Mouse (Mus musculus) neural tube, embryonic 14.5 days (tissue): ENCODE results near the gene Cd5. TPM values are rescaled to one million over a fixed set of nuclear protein-coding genes. Genes with fewer than 3 reads are reported as not detected.

Experiments used
- ATAC-seq: fragments of 200-750 bp; cut with Nextera tagmentation; 2 replicates; pipeline ENCODE4 v1.8.0; 2017; ENCODE audit warnings: low read depth, mild to moderate bottlenecking, moderate TSS enrichment, moderate library complexity
- H3K27ac ChIP-seq: fragments of 300-500 bp; sonication (generic); 2 replicates; pipeline ENCODE4 v1.5.1; 2014; ENCODE audit warnings: low read depth, mild to moderate bottlenecking, control low read depth, low read length, moderate library complexity, mixed read lengths
- H3K27me3 ChIP-seq: fragments of 300-500 bp; sonication (generic); 2 replicates; pipeline ENCODE4 v1.6.1; 2014; ENCODE audit warnings: low read length; ENCODE audit not compliant: control insufficient read depth, insufficient read depth
- H3K36me3 ChIP-seq: fragments of 300-500 bp; sonication (generic); 2 replicates; pipeline ENCODE4 v1.6.1; 2014; ENCODE audit warnings: low read length, mixed read lengths; ENCODE audit not compliant: control insufficient read depth, insufficient read depth
- H3K4me1 ChIP-seq: fragments of 300-500 bp; sonication (generic); 2 replicates; pipeline ENCODE4 v1.6.1; 2014; ENCODE audit warnings: low read length; ENCODE audit not compliant: control insufficient read depth, insufficient read depth
- H3K4me2 ChIP-seq: fragments of 300-500 bp; sonication (generic); 2 replicates; pipeline ENCODE4 v1.6.1; 2014; ENCODE audit warnings: mild to moderate bottlenecking, low read depth, low read length, control low read depth
- H3K4me3 ChIP-seq: fragments of 300-500 bp; sonication (generic); 2 replicates; pipeline ENCODE4 v1.5.1; 2014; ENCODE audit warnings: low read depth, low read length, control low read depth, mixed read lengths
- H3K9ac ChIP-seq: fragments of 300-500 bp; sonication (generic); replicated peaks from 2 replicates; pipeline ENCODE4 v1.6.1; 2014; ENCODE audit warnings: low read depth, mild to moderate bottlenecking, control low read depth, low read length, mixed read lengths
- H3K9me3 ChIP-seq: fragments of 300-500 bp; sonication (generic); 2 replicates; pipeline ENCODE4 v1.6.1; 2016; ENCODE audit warnings: low read length; ENCODE audit not compliant: control insufficient read depth
- WGBS: fragments of 180-500 bp; shearing (Covaris S2); extraction: QIAGEN DNeasy Blood & Tissue Kit; methylation state at CpG from one replicate; pipeline ENCODE4 v1.1.7; 2014; 5-methylcytosine and 5-hydroxymethylcytosine counted together
- polyA plus RNA-seq: library from polyadenylated mRNA; unstranded; fragments of >200 nt; fragmentation: Nextera tagmentation; extraction: Ambion mirVana; gene quantifications from 2 replicates; pipeline ENCODE4 v1.2.1, GENCODE M21; 2014

Gene Cd5
- polyA plus RNA-seq, 1 experiment from 2014 or later = 0.44 TPM

DNA sequence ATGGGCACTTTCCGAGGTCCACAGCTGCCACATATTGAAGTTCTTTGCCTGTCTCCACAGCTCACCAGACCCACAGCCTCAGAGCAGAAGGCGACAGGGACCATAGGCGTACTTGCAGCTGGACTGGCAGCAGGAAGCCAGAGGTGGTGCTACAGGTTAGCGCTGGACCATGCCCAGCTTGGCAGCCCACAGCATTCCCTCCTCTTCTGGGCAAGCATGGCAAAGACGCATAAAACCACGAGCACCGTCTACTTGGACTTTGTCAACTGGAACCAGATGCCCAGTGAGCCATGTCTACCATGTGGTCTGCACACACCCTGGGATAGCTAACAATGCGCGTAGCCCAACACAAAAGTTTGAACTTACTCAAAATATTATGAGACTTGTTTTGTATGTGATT lies 53.7 kb downstream of the Cd5 start:
- ATAC-seq = no peak
- H3K27me3 ChIP-seq = no peaks in the 10 kb centered on the region
- peaks cover 13% of the 10 kb centered on the region for H3K4me1 ChIP-seq
- no peak overlapping the region for H3K4me2 ChIP-seq
- no peak overlapping the region for H3K9ac ChIP-seq
- 91% methylated on average over 9 of the region's 9 CpGs for WGBS
- no peaks in the 10 kb centered on the region for H3K9me3 ChIP-seq
- no peak overlapping the region for H3K27ac ChIP-seq
- H3K36me3 ChIP-seq = no peaks in the 10 kb centered on the region
- H3K4me3 ChIP-seq = no peak overlapping the region

DNA sequence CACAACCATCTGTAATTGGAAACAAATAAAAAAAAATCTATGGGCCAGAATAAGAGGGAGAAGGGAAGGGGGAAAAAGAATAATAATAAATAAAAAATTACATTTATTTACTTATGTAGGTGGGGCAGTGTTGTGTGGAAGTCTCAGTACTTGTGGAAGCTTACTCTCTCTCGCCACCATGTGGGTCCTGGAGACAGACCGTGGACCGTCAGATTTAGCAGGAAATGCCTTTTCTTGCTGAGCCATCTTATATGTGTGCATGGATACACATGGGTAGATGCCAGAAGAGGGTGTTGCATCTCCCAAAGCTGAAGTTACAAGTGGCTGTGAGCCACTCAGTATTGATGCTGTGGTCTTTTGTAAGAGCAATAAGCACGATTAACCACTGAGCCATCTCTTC lies 57.2 kb downstream of the Cd5 start:
- no peak overlapping the region for H3K27ac ChIP-seq
- no peak overlapping the region for H3K4me2 ChIP-seq
- no peak for ATAC-seq
- no peaks in the 10 kb centered on the region for H3K27me3 ChIP-seq
- WGBS = 70% methylated on average over 4 of the region's 4 CpGs
- H3K9ac ChIP-seq = no peak overlapping the region
- no peaks in the 10 kb centered on the region for H3K4me1 ChIP-seq
- no peaks in the 10 kb centered on the region for H3K36me3 ChIP-seq
- no peak overlapping the region for H3K4me3 ChIP-seq
- no peaks in the 10 kb centered on the region for H3K9me3 ChIP-seq

DNA sequence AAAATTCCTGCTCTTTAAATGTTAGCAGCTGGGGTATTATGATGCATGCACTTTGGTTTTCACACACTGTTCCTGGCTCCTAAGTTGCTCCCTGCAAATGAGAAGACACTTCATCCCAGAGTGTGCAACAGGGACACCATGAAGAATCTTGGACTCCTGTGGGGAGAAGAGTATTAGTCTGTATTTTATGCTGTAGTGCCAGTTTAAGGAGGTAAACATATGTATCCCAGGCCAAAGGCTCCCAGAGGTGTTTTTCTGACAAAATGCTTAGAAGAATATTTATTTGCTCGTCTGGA lies 60.1 kb downstream of the Cd5 start:
- Histone ChIP-seq H3K4me1 (no peaks in the 10 kb centered on the region), H3K4me2 (no peak overlapping the region), H3K27ac (no peak overlapping the region), H3K36me3 (no peaks in the 10 kb centered on the region), H3K4me3 (no peak overlapping the region), H3K27me3 (no peaks in the 10 kb centered on the region), H3K9ac (no peak overlapping the region), H3K9me3 (no peaks in the 10 kb centered on the region)
- 58% methylated on average over 1 of the region's 1 CpGs for WGBS
- peak; percentile 41; the same call in 1 of the 2 replicates for ATAC-seq

DNA sequence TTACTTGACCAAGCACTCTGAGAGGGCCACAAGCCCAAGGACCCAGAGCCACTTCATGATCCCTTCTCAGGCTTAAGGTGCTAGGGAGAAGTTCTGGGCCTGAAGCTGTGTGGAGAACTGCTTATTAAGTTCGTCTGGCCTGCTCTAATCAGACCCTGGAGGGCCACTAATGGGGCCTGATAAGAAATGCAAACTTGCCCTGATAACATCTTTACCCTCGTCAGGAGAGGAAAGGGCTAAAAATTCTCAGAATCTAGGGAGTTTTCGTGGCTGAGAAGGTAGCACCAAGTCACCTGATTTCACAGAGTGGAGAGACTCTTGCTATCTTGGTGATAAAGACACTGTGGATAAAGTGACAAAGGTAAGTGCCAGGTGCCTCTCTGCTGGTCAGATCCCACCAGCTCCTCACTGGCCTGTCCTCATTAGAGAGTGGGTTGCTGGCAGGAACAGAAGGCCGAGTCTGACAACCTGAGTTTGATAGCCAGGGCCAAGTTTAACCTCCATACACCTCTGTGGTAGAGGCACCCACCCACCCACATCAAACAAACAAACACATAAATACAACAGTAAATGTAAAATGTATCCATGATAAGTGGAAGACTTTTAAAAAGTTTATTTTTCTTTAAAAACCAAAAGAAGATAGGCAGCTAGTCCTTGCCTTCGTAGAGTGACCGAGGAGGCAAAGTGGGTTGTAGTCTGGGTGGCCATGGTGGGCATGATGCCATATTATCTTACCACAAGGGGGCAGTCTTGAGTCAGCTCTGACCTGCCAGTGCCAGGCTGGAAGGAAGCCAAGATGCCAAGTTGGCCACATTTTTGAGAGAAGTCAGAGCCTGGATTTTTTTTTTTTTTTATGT lies 60.7 kb downstream of the Cd5 start, which contains the start of gene Pga5:
Gene Pga5 (minus strand): TSS at position 157 of the 857 bp plus-strand sequence.
- no peaks in the 10 kb centered on the region for H3K4me1 ChIP-seq
- WGBS = 51% methylated on average over 6 of the region's 6 CpGs
- no peak within 1 kb of the TSS for H3K27ac ChIP-seq
- ATAC-seq = peak; percentile 72; the same call in 1 of the 2 replicates
- H3K4me2 ChIP-seq = no peak within 1 kb of the TSS
- no peaks in the 10 kb centered on the region for H3K36me3 ChIP-seq
- H3K27me3 ChIP-seq = no peaks in the 10 kb centered on the region
- no peak within 1 kb of the TSS for H3K9ac ChIP-seq
- no peaks in the 10 kb centered on the region for H3K9me3 ChIP-seq
- H3K4me3 ChIP-seq = no peak within 1 kb of the TSS

DNA sequence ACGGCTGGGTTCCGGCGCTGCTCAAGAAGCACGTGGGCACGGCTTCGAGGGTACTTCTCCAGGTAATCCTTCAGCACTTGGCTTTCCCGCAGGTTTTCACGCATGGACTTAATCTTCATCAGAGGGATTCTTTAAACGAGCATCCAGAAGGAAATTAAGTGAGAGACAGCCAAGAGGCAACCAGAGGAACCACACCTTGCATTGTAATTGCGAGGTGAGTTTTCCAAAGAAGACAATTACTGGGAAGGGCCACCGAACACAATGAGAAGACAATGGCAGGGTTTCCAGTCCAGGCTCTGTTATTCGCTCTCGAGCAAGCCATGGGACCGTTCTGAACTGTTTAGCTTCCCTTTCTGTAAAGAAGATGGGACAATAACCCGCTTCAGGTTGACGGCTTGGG lies 62.1 kb downstream of the Cd5 start:
- Histone ChIP-seq H3K36me3 (no peaks in the 10 kb centered on the region), H3K4me3 (no peak overlapping the region), H3K27ac (no peak overlapping the region), H3K27me3 (no peaks in the 10 kb centered on the region), H3K4me1 (no peaks in the 10 kb centered on the region), H3K4me2 (no peak overlapping the region), H3K9me3 (no peaks in the 10 kb centered on the region), H3K9ac (no peak overlapping the region)
- WGBS = 84% methylated on average over 16 of the region's 16 CpGs
- no peak for ATAC-seq

DNA sequence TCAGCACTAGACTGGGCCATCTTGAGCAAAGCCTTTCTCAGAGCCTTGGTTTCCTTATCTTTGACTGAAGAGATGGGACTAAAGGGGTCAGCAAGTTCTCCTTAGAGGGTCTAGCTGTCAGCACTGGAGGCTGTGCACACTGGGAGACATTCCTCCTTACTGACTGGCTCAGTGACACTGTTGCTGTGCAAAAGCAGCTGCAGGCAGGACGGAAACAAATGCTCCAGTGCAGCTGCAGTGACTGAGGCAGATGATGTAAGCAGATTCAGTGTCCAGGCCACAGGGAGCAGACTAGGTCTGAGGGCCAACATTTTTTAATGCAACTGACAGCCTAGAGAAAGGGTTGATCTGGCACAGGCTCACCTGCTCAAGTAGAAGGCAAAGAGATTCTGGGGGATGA lies 65.5 kb downstream of the Cd5 start:
- H3K36me3 ChIP-seq = no peaks in the 10 kb centered on the region
- no peak overlapping the region for H3K4me3 ChIP-seq
- no peaks in the 10 kb centered on the region for H3K4me1 ChIP-seq
- H3K27ac ChIP-seq = no peak overlapping the region
- WGBS = 52% methylated on average over 1 of the region's 1 CpGs
- H3K9ac ChIP-seq = no peak overlapping the region
- H3K9me3 ChIP-seq = no peaks in the 10 kb centered on the region
- no peaks in the 10 kb centered on the region for H3K27me3 ChIP-seq
- no peak for ATAC-seq
- H3K4me2 ChIP-seq = no peak overlapping the region

DNA sequence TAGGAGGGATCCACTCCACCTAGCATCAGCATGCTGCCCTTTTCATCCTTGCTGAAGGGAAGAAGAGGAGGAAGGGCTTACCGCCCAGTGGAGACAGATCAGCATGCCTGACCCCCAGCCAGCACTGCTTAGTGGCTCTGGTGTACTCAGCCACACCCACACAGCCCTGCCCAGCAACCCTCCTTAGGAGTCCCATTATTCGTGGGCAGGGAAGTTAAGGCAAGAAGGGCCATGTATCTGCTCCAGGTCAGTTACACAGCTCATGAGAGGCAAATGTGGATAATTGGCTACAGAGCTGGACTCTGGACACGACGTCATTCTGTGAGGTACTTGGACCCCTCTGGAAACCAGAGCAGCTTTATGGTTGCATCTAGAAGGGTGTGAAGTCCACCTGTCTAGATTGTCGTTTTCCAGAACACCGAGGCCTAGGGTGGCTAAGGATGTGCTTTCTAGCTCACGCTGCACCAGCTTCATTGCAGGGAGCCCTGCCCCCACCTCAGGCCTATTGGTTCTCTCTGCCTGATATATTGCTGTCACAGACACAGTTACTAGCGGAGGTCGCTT lies 66.9 kb downstream of the Cd5 start:
- H3K27ac ChIP-seq = no peak overlapping the region
- no peak overlapping the region for H3K9ac ChIP-seq
- H3K9me3 ChIP-seq = no peaks in the 10 kb centered on the region
- no peaks in the 10 kb centered on the region for H3K4me1 ChIP-seq
- no peaks in the 10 kb centered on the region for H3K27me3 ChIP-seq
- H3K36me3 ChIP-seq = no peaks in the 10 kb centered on the region
- H3K4me3 ChIP-seq = no peak overlapping the region
- no peak for ATAC-seq
- H3K4me2 ChIP-seq = no peak overlapping the region
- WGBS = 40% methylated on average over 9 of the region's 9 CpGs

DNA sequence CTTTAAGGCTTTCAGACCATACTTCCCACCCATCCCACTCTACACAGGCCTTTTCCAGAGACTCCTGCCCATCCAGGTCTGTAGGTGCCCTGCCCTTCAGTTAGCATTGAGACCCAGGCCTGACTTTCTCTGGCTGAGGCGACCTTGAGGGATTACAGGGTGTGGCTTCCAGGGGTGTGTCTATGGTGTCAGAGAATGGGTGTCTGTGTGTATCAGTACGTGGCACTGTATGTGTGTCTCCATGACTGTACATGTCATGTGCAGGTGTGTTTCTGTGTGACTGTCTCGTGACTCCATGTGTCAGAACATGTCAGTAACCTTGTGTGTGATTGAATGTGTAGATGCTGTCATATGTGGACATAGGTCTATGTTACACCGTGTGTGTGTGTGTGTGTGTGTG lies 67.5 kb downstream of the Cd5 start:
- Histone ChIP-seq H3K9me3 (no peaks in the 10 kb centered on the region), H3K4me1 (no peaks in the 10 kb centered on the region), H3K27ac (no peak overlapping the region), H3K36me3 (no peaks in the 10 kb centered on the region), H3K4me2 (no peak overlapping the region), H3K9ac (no peak overlapping the region), H3K27me3 (no peaks in the 10 kb centered on the region), H3K4me3 (no peak overlapping the region)
- ATAC-seq = no peak
- 90% methylated on average over 4 of the region's 4 CpGs for WGBS
